Mouse (Mus musculus): ENCODE results near the gene Fubp1. TPM values are rescaled to one million over a fixed set of nuclear protein-coding genes. Genes with fewer than 3 reads are reported as not detected.

Gene Fubp1
- total RNA-seq, 2 experiments from 2014 or later = 105 to 116 TPM

DNA sequence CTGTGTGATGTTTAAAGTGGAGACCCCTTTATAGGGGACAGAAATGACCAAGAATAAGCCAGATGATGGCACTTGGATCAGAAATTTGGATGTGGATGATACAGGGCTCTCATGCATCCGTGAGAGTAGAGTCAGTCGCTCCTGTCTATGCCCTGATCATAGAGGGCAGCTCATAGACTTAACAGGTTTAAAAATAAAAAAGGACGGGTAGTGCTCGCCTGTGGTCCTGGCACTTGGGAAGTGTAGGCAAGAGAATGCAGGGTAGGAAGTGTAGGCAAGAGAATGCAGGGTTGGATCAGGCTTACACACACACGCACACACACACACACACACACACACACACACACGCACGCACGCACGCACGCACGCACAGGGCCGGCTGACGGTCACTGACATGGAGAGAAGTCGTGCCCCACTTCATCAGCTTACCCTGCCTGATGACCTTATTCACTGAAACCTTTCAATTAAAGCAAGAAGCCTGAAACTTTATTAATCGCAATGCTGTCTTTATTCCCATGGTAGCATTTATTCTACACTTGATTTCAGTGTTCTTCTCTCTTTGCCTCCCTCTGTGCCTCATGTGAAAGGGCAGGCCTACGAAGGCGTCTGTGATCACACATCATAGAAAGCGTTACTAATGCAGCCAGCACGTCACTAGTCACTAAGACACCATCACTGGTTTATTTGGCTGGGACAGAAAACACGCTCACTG is 62.9 kb downstream of the Fubp1 start:
- no peak for DNase-seq (ENCODE audit: low spot score in 2 of 2)

GRCm38 (mm10) chr3:152275008-152275407 is 64.8 kb downstream of the Fubp1 start:
- no peak for DNase-seq (ENCODE audit: low spot score in 2 of 2)

- no peak for DNase-seq (ENCODE audit: low spot score in 2 of 2)
These were observed 66.7 kb downstream of the Fubp1 start for GRCm38 (mm10) chr3:152276935-152277334.

GRCm38 (mm10) chr3:152277912-152278311 is 67.7 kb downstream of the Fubp1 start:
- no peak for DNase-seq (ENCODE audit: low spot score in 2 of 2)

DNA sequence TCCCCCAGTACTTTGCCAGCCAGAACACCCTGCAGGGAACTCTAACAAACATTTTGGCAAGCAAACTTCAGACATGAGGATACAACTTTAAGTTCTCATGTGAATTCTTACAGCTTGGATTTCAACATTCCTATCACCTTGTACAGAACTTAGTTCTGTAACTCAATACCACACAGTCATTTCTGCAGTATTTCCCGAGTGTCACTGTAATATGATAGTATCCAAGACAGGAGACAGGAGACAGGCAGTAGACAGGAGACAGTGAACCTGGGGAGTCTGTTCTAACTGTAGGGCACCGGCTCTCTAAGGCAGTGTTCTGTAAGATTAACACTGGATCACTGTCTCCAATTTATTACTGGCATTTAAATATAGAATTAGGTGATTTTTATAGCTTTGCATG is 68.2 kb downstream of the Fubp1 start:
- DNase-seq (ENCODE audit: low spot score in 2 of 2) = no peak

GRCm38 (mm10) chr3:152282126-152282525 is 71.9 kb downstream of the Fubp1 start:
- DNase-seq (ENCODE audit: low spot score in 2 of 2) = no peak

DNA sequence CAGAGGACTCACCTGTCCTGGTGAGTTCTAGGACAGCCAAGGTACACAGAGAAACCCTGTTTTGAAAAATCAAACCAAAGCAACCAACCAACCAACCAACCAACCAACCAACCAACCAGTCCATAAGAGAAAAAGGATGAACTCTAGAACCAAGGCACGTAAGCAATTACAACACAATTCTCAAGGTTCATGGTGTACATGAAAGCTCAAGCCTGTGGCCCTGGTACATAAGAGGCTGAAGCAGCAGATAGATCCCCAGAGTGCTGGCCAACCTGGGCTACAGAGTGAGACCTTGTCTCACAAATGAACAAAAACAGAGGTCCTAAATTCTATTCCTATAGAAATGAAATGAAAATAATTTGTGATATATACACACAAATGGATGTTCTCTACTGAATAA is 74.1 kb downstream of the Fubp1 start:
- no peak for DNase-seq (ENCODE audit: low spot score in 2 of 2)

DNA sequence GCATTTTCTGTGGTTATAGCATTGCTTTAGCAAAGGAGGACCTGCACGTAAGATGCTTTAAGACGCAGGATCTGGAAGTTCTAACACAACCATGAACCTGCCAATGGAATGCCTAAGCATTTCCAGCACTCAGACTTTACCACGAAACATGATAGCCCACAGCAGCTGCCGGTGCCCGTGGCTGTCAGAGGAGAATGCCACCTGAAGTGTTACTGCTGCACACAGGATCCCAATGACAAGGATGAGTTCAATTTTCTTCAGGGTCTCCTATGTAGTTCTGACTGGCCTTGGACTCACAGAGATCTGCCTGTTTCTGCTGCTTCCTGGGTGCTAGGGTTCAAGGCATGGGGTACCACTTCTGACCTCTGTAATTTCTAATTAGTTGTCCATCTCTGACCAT is 74.5 kb downstream of the Fubp1 start:
- no peak for DNase-seq (ENCODE audit: low spot score in 2 of 2)

Other genes starting within 250 kb of the Fubp1 start
- gene Gipc2, start 44.2 kb upstream of the Fubp1 start, total RNA-seq (2021) = 1 to 10 TPM in 1 of 2 experiments, under 1 TPM in 1; 0.86 to 1.4 TPM
- 10 to 100 TPM; 65.3 to 87.7 TPM for gene Dnajb4, start 120 bp upstream of the Fubp1 start, total RNA-seq (2021)
- 100 to 1,000 TPM; 201 to 279 TPM for gene Nexn, start 55.9 kb downstream of the Fubp1 start, total RNA-seq (2021)
- 1 to 10 TPM; 8.4 TPM for gene Miga1, start 130.0 kb downstream of the Fubp1 start, total RNA-seq (2021)
- gene Usp33, start 136.1 kb downstream of the Fubp1 start, total RNA-seq (2021) = 10 to 100 TPM; 29.9 to 32.3 TPM
- 10 to 100 TPM; 30.1 to 35.8 TPM for gene Zzz3, start 185.1 kb downstream of the Fubp1 start, total RNA-seq (2021)